Mouse (Mus musculus): ENCODE data around the gene Ifnab.

- TF ChIP-seq CTCF (IDR thresholded peaks at IDR 0.05): peak; percentile 89
- TF ChIP-seq EP300 (IDR thresholded peaks at IDR 0.05; ENCODE audit: insufficient read depth, low read depth, low read length): peak; percentile 83
Observed at GRCm38 (mm10) chr4:88641077-88641831, 49.9 kb downstream of the Ifnab start.
